Mouse (Mus musculus) kidney, postnatal 0 days (tissue): ENCODE results near the gene Cacnb4. TPM values are rescaled to one million over a fixed set of nuclear protein-coding genes. Genes with fewer than 3 reads are reported as not detected.

Experiments
- ATAC-seq: fragments of 200-750 bp; cut with Nextera tagmentation; replicated peaks from 2 replicates; pipeline ENCODE4 v1.8.0; 2017; ENCODE audit warnings: low read depth, moderate number of reproducible peaks, moderate TSS enrichment, moderate library complexity; ENCODE audit not compliant: low FRiP score
- DNase-seq: peaks from one replicate; pipeline ENCODE4 v3.0.0-alpha.2; 2016; ENCODE audit warnings: low spot score
- H3K27ac ChIP-seq: fragments of 300-500 bp; sonication (generic); 2 replicates; pipeline ENCODE4 v1.5.1; 2014; ENCODE audit warnings: mild to moderate bottlenecking
- H3K27me3 ChIP-seq: fragments of 300-500 bp; sonication (generic); 2 replicates; pipeline ENCODE4 v1.6.1; 2014; ENCODE audit warnings: low read length, mixed read lengths; ENCODE audit not compliant: insufficient read depth
- H3K36me3 ChIP-seq: fragments of 300-500 bp; sonication (generic); 2 replicates; pipeline ENCODE4 v1.6.1; 2014; ENCODE audit warnings: low read length, mixed read lengths; ENCODE audit not compliant: insufficient read depth
- H3K4me1 ChIP-seq: fragments of 300-500 bp; sonication (generic); replicated peaks from 2 replicates; pipeline ENCODE4 v1.6.1; 2014; ENCODE audit warnings: antibody characterized with exemption, low read length, mixed read lengths; ENCODE audit not compliant: insufficient read depth
- H3K4me2 ChIP-seq: fragments of 300-500 bp; sonication (generic); 2 replicates; pipeline ENCODE4 v1.6.1; 2014; ENCODE audit warnings: mild to moderate bottlenecking, low read length, moderate library complexity, mixed read lengths
- H3K4me3 ChIP-seq: fragments of 300-500 bp; sonication (generic); replicated peaks from 2 replicates; pipeline ENCODE4 v1.5.1; 2014; ENCODE audit warnings: low read depth, low read length
- H3K9ac ChIP-seq: fragments of 300-500 bp; sonication (generic); 2 replicates; pipeline ENCODE4 v1.6.1; 2014; ENCODE audit warnings: low read depth, low read length
- H3K9me3 ChIP-seq: fragments of 300-500 bp; sonication (generic); replicated peaks from 2 replicates; pipeline ENCODE4 v1.6.1; 2016; ENCODE audit warnings: low read length, inconsistent platforms, mixed read lengths
- CTCF ChIP-seq: IDR thresholded peaks from 2 replicates; pipeline ENCODE4 v1.5.1; 2016; ENCODE audit warnings: antibody characterized with exemption, low read depth, mild to moderate bottlenecking, moderate library complexity
- whole genome bisulfite sequencing: fragments of 180-500 bp; shearing (Covaris S2); extraction: QIAGEN DNeasy Blood & Tissue Kit; methylation state at CpG from one replicate; pipeline ENCODE4 v1.1.7; 2014; 5-methylcytosine and 5-hydroxymethylcytosine counted together
- polyA plus RNA-seq: library from polyadenylated mRNA; unstranded; fragments of >200 nt; fragmentation: Nextera tagmentation; extraction: Ambion mirVana; gene quantifications from 2 replicates; pipeline ENCODE4 v1.2.1, GENCODE M21; 2015

Gene Cacnb4
- polyA plus RNA-seq, 1 experiment from 2014 or later = 2.0 TPM

GRCm38 (mm10) chr2:52412524-52413037, 264.1 kb downstream of the Cacnb4 start:
- 97% methylated on average over 5 of the region's 5 CpGs for WGBS
- Histone ChIP-seq H3K4me2 (no peak overlapping the region), H3K9me3 (peaks cover 5% of the 10 kb centered on the region; the same call in 1 of the 2 replicates), H3K9ac (no peak overlapping the region), H3K36me3 (peaks cover 39% of the 10 kb centered on the region), H3K27ac (no peak overlapping the region), H3K27me3 (no peaks in the 10 kb centered on the region), H3K4me1 (no peaks in the 10 kb centered on the region), H3K4me3 (no peak overlapping the region)
- DNase-seq = no peak
- no peak for ATAC-seq
- TF ChIP-seq CTCF = no peak

- Histone ChIP-seq H3K27me3 (no peaks in the 10 kb centered on the region), H3K4me3 (no peak overlapping the region), H3K9ac (no peak overlapping the region), H3K27ac (no peak overlapping the region), H3K4me2 (no peak overlapping the region), H3K4me1 (no peaks in the 10 kb centered on the region), H3K36me3 (peaks cover 48% of the 10 kb centered on the region), H3K9me3 (peaks cover 5% of the 10 kb centered on the region; the same call in 1 of the 2 replicates)
- WGBS = 94% methylated on average over 1 of the region's 1 CpGs
- ATAC-seq = no peak
- DNase-seq = peak; percentile 26
- TF ChIP-seq CTCF = peak; percentile 61
These were observed 270.2 kb downstream of the Cacnb4 start for GRCm38 (mm10) chr2:52406480-52406879.

- Histone ChIP-seq H3K4me3 (no peak overlapping the region), H3K9ac (no peak overlapping the region), H3K36me3 (peaks cover 38% of the 10 kb centered on the region), H3K4me1 (no peaks in the 10 kb centered on the region), H3K27me3 (no peaks in the 10 kb centered on the region), H3K4me2 (no peak overlapping the region), H3K9me3 (peaks cover 4% of the 10 kb centered on the region; the same call in 1 of the 2 replicates), H3K27ac (no peak overlapping the region)
- 93% methylated on average over 5 of the region's 5 CpGs for WGBS
- DNase-seq (no peak), ATAC-seq (no peak)
- no peak for TF ChIP-seq CTCF
These were observed 271.4 kb downstream of the Cacnb4 start for GRCm38 (mm10) chr2:52405238-52405637.

- Histone ChIP-seq H3K27ac (no peak overlapping the region), H3K4me2 (no peak overlapping the region), H3K27me3 (no peaks in the 10 kb centered on the region), H3K4me3 (no peak overlapping the region), H3K36me3 (no peaks in the 10 kb centered on the region), H3K9me3 (no peaks in the 10 kb centered on the region), H3K4me1 (no peaks in the 10 kb centered on the region), H3K9ac (no peak overlapping the region)
- TF ChIP-seq CTCF = no peak
- DNase-seq (no peak), ATAC-seq (no peak)
- WGBS = 84% methylated on average over 5 of the region's 5 CpGs
These were observed 282.1 kb downstream of the Cacnb4 start for GRCm38 (mm10) chr2:52394529-52394928.

- no peak for DNase-seq
- H3K27me3 ChIP-seq = no peaks in the 10 kb centered on the region
- 56% methylated on average over 2 of the region's 2 CpGs for WGBS
- no peak overlapping the region for H3K4me2 ChIP-seq
- ATAC-seq = no peak
- no peak overlapping the region for H3K4me3 ChIP-seq
- TF ChIP-seq CTCF = no peak
- no peak overlapping the region for H3K9ac ChIP-seq
- H3K27ac ChIP-seq = no peak overlapping the region
- no peaks in the 10 kb centered on the region for H3K36me3 ChIP-seq
- no peaks in the 10 kb centered on the region for H3K9me3 ChIP-seq
- peaks cover 5% of the 10 kb centered on the region; the same call in 1 of the 2 replicates for H3K4me1 ChIP-seq
These were observed 286.1 kb downstream of the Cacnb4 start for GRCm38 (mm10) chr2:52390415-52390975.

- no peak overlapping the region for H3K4me3 ChIP-seq
- H3K27me3 ChIP-seq = no peaks in the 10 kb centered on the region
- no peak for ATAC-seq
- no peaks in the 10 kb centered on the region for H3K36me3 ChIP-seq
- WGBS = 68% methylated on average over 3 of the region's 3 CpGs
- H3K9me3 ChIP-seq = no peaks in the 10 kb centered on the region
- no peak overlapping the region for H3K9ac ChIP-seq
- no peak for TF ChIP-seq CTCF
- H3K27ac ChIP-seq = no peak overlapping the region
- DNase-seq = no peak
- H3K4me2 ChIP-seq = no peak overlapping the region
- H3K4me1 ChIP-seq = peaks cover 5% of the 10 kb centered on the region; the same call in 1 of the 2 replicates
These were observed 286.7 kb downstream of the Cacnb4 start for GRCm38 (mm10) chr2:52389975-52390374.
